Mouse (Mus musculus): Measurements from ENCODE around the gene Grb7.

The Grb7 gene

GRCm38 (mm10) chr11:98469761-98470714, 23.8 kb downstream of the Grb7 start:
- in situ Hi-C loops (cut with MboI; ENCODE audit: low sequenced_read_pairs): no loop called here

DNA sequence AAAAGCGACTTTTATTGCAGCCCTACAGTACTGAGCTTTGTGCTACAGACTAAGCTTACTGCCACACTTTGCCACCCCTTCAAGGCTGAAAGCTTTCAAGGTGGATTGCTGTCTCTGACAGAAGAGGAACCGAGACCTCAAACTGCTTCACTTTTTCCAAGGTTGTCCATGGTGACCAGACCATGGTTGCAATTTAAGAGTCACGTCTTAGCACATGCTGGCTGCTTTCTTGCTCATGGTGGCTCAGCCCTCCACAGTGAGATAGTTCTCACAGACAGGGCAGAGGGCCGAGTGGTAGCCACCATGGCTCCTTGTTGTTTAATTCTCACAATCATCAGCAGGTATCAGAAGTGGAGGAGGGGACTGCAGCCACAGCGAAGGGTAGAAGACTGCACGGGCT, 24.6 kb downstream of the Grb7 start:
- in situ Hi-C loops (cut with MboI; ENCODE audit: low sequenced_read_pairs): no loop called here

DNA sequence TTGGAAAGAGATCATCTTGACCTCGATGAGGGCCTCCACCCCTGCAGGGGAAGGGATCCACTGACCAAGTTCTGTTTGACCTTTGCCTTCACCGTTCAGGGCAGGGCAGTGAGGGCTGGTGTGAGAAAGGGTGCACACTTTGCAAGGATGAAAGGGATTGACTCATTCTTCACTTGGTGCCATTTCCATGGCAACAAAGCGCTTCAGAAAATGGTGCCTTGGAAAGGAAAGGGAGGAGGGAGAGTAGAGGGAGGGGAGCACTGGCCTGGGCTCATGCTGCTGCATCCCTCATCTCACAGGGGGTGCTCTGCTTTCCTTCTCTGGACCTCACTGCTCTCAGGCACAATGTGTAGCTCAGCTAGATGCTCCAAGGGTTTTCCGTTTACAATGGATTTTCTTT, 26.5 kb downstream of the Grb7 start:
- in situ Hi-C loops (cut with MboI; ENCODE audit: low sequenced_read_pairs): no loop called here

DNA sequence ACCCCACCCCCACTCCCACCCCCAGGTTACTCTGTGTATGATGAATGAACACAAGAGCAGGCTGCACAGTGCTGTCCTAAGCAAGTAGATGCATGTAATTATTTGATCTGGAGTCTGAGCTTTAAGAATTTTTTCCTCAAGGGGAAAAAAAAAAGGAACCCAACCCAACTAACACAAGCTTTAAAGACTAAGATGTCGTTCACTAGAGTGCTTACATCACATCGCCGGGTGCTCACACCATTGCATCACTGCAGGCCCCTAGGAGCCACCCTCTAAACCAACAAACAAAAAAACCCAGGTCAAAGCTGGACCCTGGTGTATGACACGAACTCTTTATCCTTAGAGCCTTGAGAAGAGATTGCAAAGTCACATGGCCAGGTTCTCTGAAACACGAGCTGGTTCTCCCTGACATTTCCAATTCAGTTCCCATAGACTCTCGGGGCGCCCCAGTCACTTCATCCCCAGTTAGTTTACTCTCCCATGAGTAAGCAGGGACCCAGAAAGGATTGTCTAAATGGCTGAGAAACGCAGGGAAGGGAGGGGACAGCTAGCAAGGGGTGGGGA, 27.8 kb downstream of the Grb7 start:
- in situ Hi-C loops (cut with MboI; ENCODE audit: low sequenced_read_pairs): no loop called here

GRCm38 (mm10) chr11:98474967-98475366, 28.8 kb downstream of the Grb7 start:
- in situ Hi-C loops (cut with MboI; ENCODE audit: low sequenced_read_pairs): no loop called here

- in situ Hi-C loops (cut with MboI; ENCODE audit: low sequenced_read_pairs): no loop called here
Measured at GRCm38 (mm10) chr11:98475630-98476433, 29.6 kb downstream of the Grb7 start.

GRCm38 (mm10) chr11:98476434-98476807, 30.2 kb downstream of the Grb7 start:
- in situ Hi-C loops (cut with MboI; ENCODE audit: low sequenced_read_pairs): no loop called here

GRCm38 (mm10) chr11:98477011-98477701, 31.0 kb downstream of the Grb7 start:
- in situ Hi-C loops (cut with MboI; ENCODE audit: low sequenced_read_pairs): no loop called here

DNA sequence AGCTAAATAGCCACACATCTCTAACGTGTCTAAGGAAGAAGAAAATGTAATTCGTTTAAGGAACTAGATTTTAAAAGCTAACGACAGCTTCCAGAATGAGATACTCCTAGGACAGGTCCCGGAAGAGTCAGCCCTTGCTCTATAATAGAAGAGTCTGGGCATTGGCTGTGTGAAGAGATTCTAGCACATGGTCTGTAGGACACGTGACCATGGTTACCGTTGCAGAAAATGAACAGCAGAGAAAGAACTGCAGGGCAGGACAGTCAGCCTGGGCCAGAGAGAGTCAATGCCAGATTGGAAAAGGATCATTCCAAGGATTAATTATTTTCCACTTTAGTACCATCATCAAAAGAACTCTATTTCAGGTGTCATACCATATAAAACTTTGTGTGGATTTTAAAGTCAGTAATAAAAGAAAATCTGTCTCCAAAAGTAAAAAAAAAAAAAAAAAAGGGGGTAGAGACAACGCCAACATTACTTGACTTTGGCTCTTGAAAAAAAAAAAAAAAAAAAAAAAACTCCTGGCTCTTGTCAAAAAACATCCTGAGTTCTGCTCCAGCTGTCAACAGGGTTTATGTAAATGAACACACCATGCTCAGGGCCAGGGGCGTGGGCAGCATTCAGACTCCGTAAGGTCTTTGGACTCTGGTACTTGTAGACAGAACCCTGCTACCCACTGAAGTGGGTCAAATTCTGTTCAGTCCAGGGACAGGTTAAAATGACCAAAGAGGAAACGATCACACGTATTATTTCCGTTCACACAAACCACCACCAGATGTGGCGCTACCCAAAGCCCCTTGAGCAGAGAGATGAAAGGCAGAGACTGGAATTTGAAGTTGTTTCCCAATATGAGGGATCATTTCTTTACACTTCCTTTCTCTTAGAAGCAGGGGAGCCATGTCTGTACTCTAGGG, 33.1 kb downstream of the Grb7 start:
- in situ Hi-C loops (cut with MboI; ENCODE audit: low sequenced_read_pairs): no loop called here

GRCm38 (mm10) chr11:98479940-98480497, 33.8 kb downstream of the Grb7 start:
- in situ Hi-C loops (cut with MboI; ENCODE audit: low sequenced_read_pairs): no loop called here

DNA sequence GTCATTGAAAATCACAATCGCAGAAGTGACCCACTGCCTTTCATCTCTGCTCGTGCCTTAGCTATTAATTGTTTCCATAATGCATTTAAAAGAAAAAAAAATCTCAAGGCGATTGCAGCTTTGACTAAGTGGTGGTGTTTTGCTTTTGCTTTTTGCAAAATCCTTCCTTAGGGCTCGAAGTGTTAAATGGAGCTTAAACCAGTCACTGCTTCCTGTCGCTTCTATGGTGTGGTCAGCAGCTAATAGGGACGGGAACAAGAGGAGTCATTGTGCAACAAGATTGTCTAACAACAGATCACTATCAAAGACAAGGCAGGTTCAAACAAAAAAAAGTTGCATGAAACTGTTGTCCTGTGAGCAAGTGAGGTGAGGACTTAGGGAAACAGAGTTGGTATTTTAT, 35.0 kb downstream of the Grb7 start:
- in situ Hi-C loops (cut with MboI; ENCODE audit: low sequenced_read_pairs): no loop called here

- in situ Hi-C loops (cut with MboI; ENCODE audit: low sequenced_read_pairs): no loop called here
Measured at GRCm38 (mm10) chr11:98482067-98482466, 35.9 kb downstream of the Grb7 start.

DNA sequence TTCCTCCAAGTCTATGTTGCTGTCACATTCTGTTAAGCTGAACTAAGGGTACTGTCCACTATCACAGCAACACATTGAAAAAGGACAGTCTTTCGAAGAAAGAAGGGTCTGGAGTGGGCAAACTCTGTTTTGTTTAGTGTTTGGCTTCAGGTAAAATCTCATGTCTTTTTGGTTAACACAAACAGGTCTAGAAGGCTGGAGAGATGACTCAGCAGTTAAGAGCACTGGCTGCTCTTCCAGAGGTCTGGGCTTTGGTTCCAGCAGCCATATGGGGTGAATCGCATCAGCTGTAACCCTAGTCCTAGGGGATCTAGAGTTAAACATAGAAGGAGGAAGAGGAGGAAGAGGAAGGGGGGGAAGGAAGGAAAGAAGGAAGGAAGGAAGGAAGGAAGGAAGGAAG, 39.6 kb downstream of the Grb7 start:
- in situ Hi-C loops (cut with MboI; ENCODE audit: low sequenced_read_pairs): no loop called here

GRCm38 (mm10) chr11:98487526-98488040, 41.4 kb downstream of the Grb7 start:
- in situ Hi-C loops (cut with MboI; ENCODE audit: low sequenced_read_pairs): no loop called here

GRCm38 (mm10) chr11:98488540-98489234, 42.5 kb downstream of the Grb7 start:
- in situ Hi-C loops (cut with MboI; ENCODE audit: low sequenced_read_pairs): no loop called here

DNA sequence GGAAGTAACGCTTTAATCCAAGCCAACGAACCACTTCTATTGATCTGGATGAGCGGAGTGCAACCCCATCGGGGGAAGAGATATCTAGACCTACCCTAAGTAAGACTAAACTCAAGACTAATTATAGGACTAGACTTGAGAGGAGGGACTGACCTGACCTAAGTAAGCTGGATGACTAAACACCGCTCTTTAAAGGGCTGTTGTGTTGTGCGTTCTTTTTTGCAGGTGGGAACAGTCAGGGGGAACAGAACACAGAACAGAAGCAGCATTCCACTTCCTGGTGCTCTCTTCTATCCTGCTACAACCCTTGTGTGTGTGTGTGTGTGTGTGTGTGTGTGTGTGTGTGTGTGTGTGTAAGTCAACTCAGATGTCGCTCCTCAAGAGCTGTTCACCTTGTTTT, 45.4 kb downstream of the Grb7 start:
- in situ Hi-C loops (cut with MboI; ENCODE audit: low sequenced_read_pairs): no loop called here

GRCm38 (mm10) chr11:98492959-98493358, 46.8 kb downstream of the Grb7 start:
- in situ Hi-C loops (cut with MboI; ENCODE audit: low sequenced_read_pairs): no loop called here

- in situ Hi-C loops (cut with MboI; ENCODE audit: low sequenced_read_pairs): no loop called here
Measured at GRCm38 (mm10) chr11:98493394-98493793, 47.2 kb downstream of the Grb7 start.

DNA sequence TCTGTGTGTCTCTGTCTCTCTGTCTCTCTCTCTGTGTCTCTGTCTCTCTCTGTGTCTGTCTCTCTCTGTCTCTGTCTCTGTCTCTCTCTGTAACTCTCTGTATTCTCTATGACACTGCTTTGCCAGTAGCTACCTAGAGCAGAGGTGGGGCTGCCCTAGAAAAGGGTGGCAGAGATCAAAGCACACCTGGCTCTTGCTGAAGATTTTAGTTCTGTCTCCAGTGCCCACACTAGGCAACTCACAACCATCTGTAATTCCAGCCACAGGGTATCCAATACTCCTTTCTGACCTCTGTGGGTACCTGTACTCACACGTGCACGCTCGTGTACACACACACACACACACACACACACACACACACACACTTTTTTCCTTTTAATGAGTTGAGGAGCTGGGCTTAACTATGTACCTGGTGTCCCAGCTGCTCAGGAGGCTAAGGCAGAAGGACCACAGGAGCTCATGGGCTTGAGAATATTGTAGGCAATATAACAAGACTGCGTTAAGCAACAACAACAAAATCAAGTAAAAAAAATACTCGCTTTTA, 49.1 kb downstream of the Grb7 start:
- in situ Hi-C loops (cut with MboI; ENCODE audit: low sequenced_read_pairs): no loop called here
